In genomic region chr2:27027618-27028436, GRCm38 (mm10) we compare ENCODE assay signal across 8 mouse cellular contexts. TPM values are rescaled to one million over a fixed set of nuclear protein-coding genes. Genes with fewer than 3 reads are reported as not detected.
DNase-seq lines count a peak whose midpoint lies in the region; ATAC-seq and TF ChIP-seq lines count a peak whose summit lies in the region.

Slc2a6 (minus strand) TSS chr2:27027998.

- peak within 1 kb of the TSS; percentile 10; the same call in 1 of the 2 replicates for H3K4me3 ChIP-seq in intestine, postnatal 0 days (ENCODE audit: low read depth, low read length)
- peak within 1 kb of the TSS; percentile 28 for H3K4me3 ChIP-seq in midbrain, embryonic 11.5 days (ENCODE audit: low read depth, low read length)

- ATAC-seq in granulocyte monocyte progenitor cell, adult 5-6 weeks (replicated peaks; ENCODE audit: poor library complexity, severe bottlenecking), result peak; percentile 64
- peak; percentile 96 for ATAC-seq in intestine, postnatal 0 days
- ATAC-seq in midbrain, embryonic 11.5 days (ENCODE audit: low FRiP score), result peak; percentile 100

- H3K9ac ChIP-seq in intestine, postnatal 0 days (ENCODE audit: low read depth, low read length), result no peak within 1 kb of the TSS
- H3K9ac ChIP-seq in midbrain, embryonic 11.5 days (ENCODE audit: low read length), result peak within 1 kb of the TSS; percentile 59

- no peaks in the 10 kb centered on the region for H3K36me3 ChIP-seq in intestine, postnatal 0 days (ENCODE audit: control insufficient read depth, insufficient read depth)
- H3K36me3 ChIP-seq in midbrain, embryonic 11.5 days (ENCODE audit: control insufficient read depth, insufficient read depth, low read length), result no peaks in the 10 kb centered on the region

- H3K27me3 ChIP-seq in intestine, postnatal 0 days (replicated peaks; ENCODE audit: control insufficient read depth, insufficient read depth, low read length), result no peaks in the 10 kb centered on the region
- no peaks in the 10 kb centered on the region; the same call in 1 of the 2 replicates for H3K27me3 ChIP-seq in midbrain, embryonic 11.5 days (ENCODE audit: control insufficient read depth, insufficient read depth, low read length)

- intact Hi-C loops in left cerebral cortex, postnatal 36 days (cut with DNase I), result loop anchor here (2.0 to 5.0 kb wide), 2 partner anchors 95 to 111 kb away; partner anchors contain the start of genes Surf1, Surf2 and Surf4

- peak within 1 kb of the TSS; percentile 54 for H3K4me2 ChIP-seq in intestine, postnatal 0 days (replicated peaks; ENCODE audit: low read depth)
- peak within 1 kb of the TSS; percentile 64 for H3K4me2 ChIP-seq in midbrain, embryonic 11.5 days

- 2% methylated on average over 38 of the region's 38 CpGs for WGBS in intestine, postnatal 0 days
- 3% methylated on average over 38 of the region's 38 CpGs for WGBS in midbrain, embryonic 11.5 days

- H3K9me3 ChIP-seq in intestine, postnatal 0 days (ENCODE audit: control insufficient read depth), result no peaks in the 10 kb centered on the region
- H3K9me3 ChIP-seq in midbrain, embryonic 11.5 days (ENCODE audit: control insufficient read depth, low read length), result no peaks in the 10 kb centered on the region

- DNase-seq in adrenal gland, adult 8-10 months, result peak; percentile 82
- DNase-seq in embryo, embryonic 9.5 days (ENCODE audit: extremely low spot score), result peak; percentile 80
- DNase-seq in left cerebral cortex, postnatal 36 days (ENCODE audit: low spot score in 2 of 2), result peak; percentile 91
- DNase-seq in midbrain, embryonic 11.5 days (ENCODE audit: low spot score, missing footprints), result peak; percentile 95
- peak; percentile 86 for DNase-seq in right cerebral cortex, postnatal 4 days
- peak; percentile 81 for DNase-seq in yolk sac, embryonic 10.5 days (ENCODE audit: low spot score)

- H3K4me1 ChIP-seq in intestine, postnatal 0 days (replicated peaks; ENCODE audit: control insufficient read depth, insufficient read depth, low read length), result no peaks in the 10 kb centered on the region
- peaks cover 6% of the 10 kb centered on the region; the same call in 1 of the 2 replicates for H3K4me1 ChIP-seq in midbrain, embryonic 11.5 days (ENCODE audit: control insufficient read depth, insufficient read depth, low read length)

- H3K27ac ChIP-seq in intestine, postnatal 0 days (ENCODE audit: low read depth, low read length), result no peak within 1 kb of the TSS
- H3K27ac ChIP-seq in midbrain, embryonic 11.5 days (ENCODE audit: low read depth, low read length), result no peak within 1 kb of the TSS

- TF ChIP-seq CTCF in intestine, postnatal 0 days (IDR thresholded peaks at IDR 0.05; ENCODE audit: low read depth), result no peak

RNA-seq across cellular contexts. Expression of gene Slc2a6, which starts in this region (rescaled TPM):
- 1 to 10 TPM in 2 of 4 experiments, under 1 TPM in 2; 0.87 to 1.2 (median 1.0) TPM for total RNA-seq in adrenal gland, adult 8-10 months (2022)
- total RNA-seq in granulocyte monocyte progenitor cell, adult 5-6 weeks (2014; fragmentation: Nextera tagmentation), result 4.6 and 7.5 TPM in 2 replicates
- 2.6 and 4.0 TPM in 2 replicates for total RNA-seq in granulocyte monocyte progenitor cell, adult 5-6 weeks (2017)
- 0.59 and 0.93 TPM in 2 replicates for polyA plus RNA-seq in intestine, postnatal 0 days (2015; fragmentation: Nextera tagmentation; extraction: Ambion mirVana)
- total RNA-seq in left cerebral cortex, postnatal 36 days (2021), result 10 to 100 TPM; 32.2 to 32.4 TPM
- polyA plus RNA-seq in midbrain, embryonic 11.5 days (2014; fragmentation: Nextera tagmentation; extraction: Ambion mirVana), result 1.2 and 1.6 TPM in 2 replicates

Comparison
In these comparisons a context has a peak if more than half of its experiments do, and no peak if none do; other contexts are left out.
1. Peak in ATAC-seq, H3K4me3 ChIP-seq and H3K4me2 ChIP-seq in intestine, postnatal 0 days; RNA of the gene not detected or under 1 TPM.